ENCODE assay signal across 10 mouse cellular contexts in the genomic region with DNA sequence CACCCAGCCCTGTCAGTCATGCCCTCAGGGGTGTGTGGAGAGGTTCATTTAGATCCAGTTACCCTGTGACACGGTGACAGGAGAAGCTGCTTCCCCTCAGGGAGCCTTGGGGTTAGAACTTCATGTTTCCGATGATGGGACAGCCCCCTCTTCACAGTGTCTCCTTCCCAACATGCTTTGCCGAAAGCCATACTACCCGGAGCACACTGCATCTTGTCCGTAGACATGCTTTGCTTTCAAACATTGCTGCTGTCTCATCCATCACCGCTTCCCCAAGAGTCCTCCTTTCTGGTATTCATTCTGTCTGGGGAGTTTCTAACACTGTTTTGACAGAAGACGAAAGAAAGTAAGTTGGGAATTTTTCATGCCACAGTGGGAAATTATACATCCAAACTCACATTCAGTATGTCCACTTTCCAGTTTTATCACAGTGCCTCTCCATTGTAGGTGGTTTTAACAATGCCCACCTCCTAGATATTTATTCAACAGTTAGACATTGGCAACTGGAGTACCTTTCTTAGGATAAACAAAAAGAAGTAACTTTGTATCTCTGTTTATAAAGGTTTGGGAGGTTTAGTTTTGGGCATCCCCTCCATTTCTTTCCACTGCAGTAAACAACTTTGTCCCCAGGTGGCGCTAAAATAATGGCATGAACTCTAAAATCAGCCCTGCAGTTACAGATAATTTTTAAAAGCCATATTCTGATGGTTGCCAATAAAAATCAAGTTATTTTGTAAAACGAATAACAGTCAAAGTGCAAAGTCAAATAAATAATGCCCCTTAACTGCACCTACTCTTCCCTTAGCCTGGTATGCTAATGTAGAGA. TPM values are rescaled to one million over a fixed set of nuclear protein-coding genes. Genes with fewer than 3 reads are reported as not detected.
DNase-seq lines count a peak whose midpoint lies in the region; ATAC-seq and TF ChIP-seq lines count a peak whose summit lies in the region.
"Had no signal": no experiment of that assay in that cellular context is flagged by ENCODE, and none has a peak within 500 bp of the region (broad histone marks: within the 10 kb centered on the region; RNA-seq: fewer than 3 reads in every experiment).

No protein-coding gene starts in this region.

- peak; percentile 77 for TF ChIP-seq CTCF in intestine, postnatal 0 days (IDR thresholded peaks at IDR 0.05; ENCODE audit: low read depth)

- 45% methylated on average over 9 of the region's 9 CpGs for WGBS in intestine, postnatal 0 days
- whole genome bisulfite sequencing in intestine, embryonic 16.5 days = 49% methylated on average over 9 of the region's 9 CpGs

- peaks cover 20% of the 10 kb centered on the region for H3K36me3 ChIP-seq in intestine, postnatal 0 days (ENCODE audit: control insufficient read depth, insufficient read depth)
- H3K36me3 ChIP-seq in intestine, embryonic 16.5 days (ENCODE audit: control insufficient read depth, insufficient read depth, low read length) = 0 out of 2 replicates have a peak, but pooled peaks cover 4% of the 10 kb centered on the region

- no peak overlapping the region for H3K4me2 ChIP-seq in intestine, postnatal 0 days (replicated peaks; ENCODE audit: low read depth)
- H3K4me2 ChIP-seq in intestine, embryonic 16.5 days (ENCODE audit: low read depth, low read length) = no peak overlapping the region

- no peak overlapping the region for H3K9ac ChIP-seq in intestine, postnatal 0 days (ENCODE audit: low read depth, low read length)
- H3K9ac ChIP-seq in intestine, embryonic 16.5 days (ENCODE audit: low read depth, low read length) = no peak overlapping the region

- H3K27me3 ChIP-seq in intestine, postnatal 0 days (replicated peaks; ENCODE audit: control insufficient read depth, insufficient read depth, low read length) = no peaks in the 10 kb centered on the region
- no peaks in the 10 kb centered on the region for H3K27me3 ChIP-seq in intestine, embryonic 16.5 days (replicated peaks; ENCODE audit: control insufficient read depth, insufficient read depth, low read length)

- H3K4me1 ChIP-seq in intestine, postnatal 0 days (replicated peaks; ENCODE audit: control insufficient read depth, insufficient read depth, low read length) = no peaks in the 10 kb centered on the region
- no peaks in the 10 kb centered on the region for H3K4me1 ChIP-seq in intestine, embryonic 16.5 days (ENCODE audit: control insufficient read depth, insufficient read depth, low read length)

- no peak for ATAC-seq in intestine, postnatal 0 days
- ATAC-seq in intestine, embryonic 16.5 days = no peak

- H3K27ac ChIP-seq in intestine, postnatal 0 days (ENCODE audit: low read depth, low read length) = no peak overlapping the region
- no peak overlapping the region for H3K27ac ChIP-seq in intestine, embryonic 16.5 days (ENCODE audit: low read length)

- H3K4me3 ChIP-seq in intestine, postnatal 0 days (ENCODE audit: low read depth, low read length) = no peak overlapping the region
- no peak overlapping the region for H3K4me3 ChIP-seq in intestine, embryonic 16.5 days (ENCODE audit: low read length)

- DNase-seq in adrenal gland, postnatal 10 days = peak; percentile 59
- no peak for DNase-seq in adrenal gland, adult 2 months
- peak; percentile 14 for DNase-seq in urinary bladder, postnatal 25 days (ENCODE audit: low spot score)
- no peak for DNase-seq in urinary bladder, postnatal 36 days (ENCODE audit: low spot score in 2 of 2)
- peak; percentile 39 for DNase-seq in lung, postnatal 36 days
- no peak for DNase-seq in frontal cortex, postnatal 10 days (ENCODE audit: low spot score in 2 of 2)

- no peaks in the 10 kb centered on the region for H3K9me3 ChIP-seq in intestine, postnatal 0 days (ENCODE audit: control insufficient read depth)
- H3K9me3 ChIP-seq in intestine, embryonic 16.5 days (ENCODE audit: control insufficient read depth, low read length) = no peaks in the 10 kb centered on the region

RNA-seq across cellular contexts. Expression of gene Ahsg, which starts 14.6 kb away (rescaled TPM):
- 1,000 to 10,000 TPM; 3,016 to 7,289 TPM for total RNA-seq in adrenal gland, postnatal 10 days (2021)
- total RNA-seq in adrenal gland, adult 2 months (2021) = 10 to 100 TPM in 1 of 2 experiments, 1 to 10 TPM in 1; 2.8 to 34.5 TPM
- 3.4 and 12.0 TPM in 2 replicates for polyA plus RNA-seq in adrenal gland, adult 2 months (2012; rRNA removed)
- polyA plus RNA-seq in intestine, postnatal 0 days (2015; fragmentation: Nextera tagmentation; extraction: Ambion mirVana) = 0.55 and 1.6 TPM in 2 replicates
- 24.4 and 59.9 TPM in 2 replicates for polyA plus RNA-seq in intestine, embryonic 16.5 days (2015; fragmentation: Nextera tagmentation; extraction: Ambion mirVana)
- total RNA-seq: layer of hippocampus, postnatal 36 days had no signal

RNA-seq across cellular contexts. Expression of gene Dnajb11, which starts 18.8 kb away (rescaled TPM):
- total RNA-seq in adrenal gland, postnatal 10 days (2021) = 10 to 100 TPM; 59.9 to 65.8 TPM
- total RNA-seq in adrenal gland, adult 2 months (2021) = 10 to 100 TPM; 64.1 to 73.2 TPM
- polyA plus RNA-seq in adrenal gland, adult 2 months (2012; rRNA removed) = 18.3 and 21.1 TPM in 2 replicates
- polyA plus RNA-seq in intestine, postnatal 0 days (2015; fragmentation: Nextera tagmentation; extraction: Ambion mirVana) = 119 and 122 TPM in 2 replicates
- 118 and 129 TPM in 2 replicates for polyA plus RNA-seq in intestine, embryonic 16.5 days (2015; fragmentation: Nextera tagmentation; extraction: Ambion mirVana)

RNA-seq across cellular contexts. Expression of gene Tbccd1, which starts 19.0 kb away (rescaled TPM):
- total RNA-seq in adrenal gland, postnatal 10 days (2021) = 10 to 100 TPM; 16.8 to 20.4 TPM
- total RNA-seq in adrenal gland, adult 2 months (2021) = 10 to 100 TPM; 17.5 to 20.5 TPM
- 7.3 and 8.3 TPM in 2 replicates for polyA plus RNA-seq in adrenal gland, adult 2 months (2012; rRNA removed)
- polyA plus RNA-seq in intestine, postnatal 0 days (2015; fragmentation: Nextera tagmentation; extraction: Ambion mirVana) = 14.0 and 14.7 TPM in 2 replicates
- 31.0 and 31.6 TPM in 2 replicates for polyA plus RNA-seq in intestine, embryonic 16.5 days (2015; fragmentation: Nextera tagmentation; extraction: Ambion mirVana)

RNA-seq across cellular contexts. Expression of gene Fetub, which starts 41.7 kb away (rescaled TPM):
- total RNA-seq in adrenal gland, postnatal 10 days (2021) = 100 to 1,000 TPM in 1 of 2 experiments, 10 to 100 TPM in 1; 87.0 to 166 TPM
- total RNA-seq in adrenal gland, adult 2 months (2021) = 10 to 100 TPM in 1 of 2 experiments, 1 to 10 TPM in 1; 2.5 to 50.7 TPM
- 32.6 and 53.1 TPM in 2 replicates for polyA plus RNA-seq in adrenal gland, adult 2 months (2012; rRNA removed)
- polyA plus RNA-seq in intestine, postnatal 0 days (2015; fragmentation: Nextera tagmentation; extraction: Ambion mirVana) = not detected in 2 replicates
- polyA plus RNA-seq in intestine, embryonic 16.5 days (2015; fragmentation: Nextera tagmentation; extraction: Ambion mirVana) = 0.49 TPM in 1 of 2 replicates, not detected in the other
- total RNA-seq: layer of hippocampus, postnatal 36 days had no signal
- polyA plus RNA-seq: neural tube, embryonic 14.5 days had no signal

Comparison
In these comparisons a context has a peak if more than half of its experiments do, and no peak if none do; other contexts are left out.
1. DNase-seq: peak in adrenal gland, postnatal 10 days (single experiment), urinary bladder, postnatal 25 days (single experiment) and lung, postnatal 36 days (single experiment); none in adrenal gland, adult 2 months (single experiment), urinary bladder, postnatal 36 days (0 of 2) and frontal cortex, postnatal 10 days (0 of 2).